Mouse (Mus musculus): ENCODE measurements at regions not wholly inside any gene's neighbourhood (a gene's known extent, or its start where the extent isn't known, plus 50 kb on each side); places are given as distances from the start of the nearest gene placed in this dataset.

DNA sequence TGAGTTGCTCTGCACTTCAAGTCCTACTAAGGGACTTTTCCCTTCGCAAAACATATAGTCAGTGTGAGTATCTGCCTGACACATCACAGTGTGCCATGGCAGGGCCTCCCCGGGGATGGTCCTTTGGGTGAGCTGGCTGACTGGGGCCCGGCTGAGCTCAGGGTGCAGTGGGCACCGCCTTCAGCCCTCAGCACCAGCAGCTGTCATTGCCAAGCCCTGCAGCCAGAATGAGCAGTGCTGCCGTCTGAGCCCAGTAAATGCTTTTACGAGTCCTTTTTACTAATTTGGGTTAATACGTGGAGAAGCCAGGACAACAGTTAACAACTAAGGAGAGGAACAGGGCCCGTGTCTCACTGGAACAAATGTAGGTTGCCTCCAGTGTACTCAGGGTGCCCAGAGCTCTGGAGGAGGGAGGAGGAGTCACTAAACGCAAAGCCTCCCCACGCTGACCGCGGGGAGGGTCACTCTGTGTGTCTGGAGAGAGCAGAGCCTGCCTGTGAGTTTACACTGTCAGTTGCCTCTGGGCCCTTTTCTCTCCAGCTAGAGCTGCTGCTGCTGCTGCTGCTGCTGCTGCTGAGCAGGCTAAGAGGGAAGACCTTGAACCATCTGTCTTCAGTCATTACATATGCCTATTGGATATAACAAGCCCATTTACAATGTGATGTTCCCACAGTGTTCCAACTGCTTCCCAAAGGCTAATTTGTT lies 60.1 kb upstream of the Vps8 start:
- DNase-seq (ENCODE audit: low read depth, low spot score) = no peak

- DNase-seq (ENCODE audit: low read depth, low spot score) = no peak
Measured at GRCm38 (mm10) chr16:21364885-21365284, 58.0 kb upstream of the Vps8 start.

GRCm38 (mm10) chr16:21367449-21367848 lies 55.5 kb upstream of the Vps8 start:
- DNase-seq (ENCODE audit: low read depth, low spot score) = peak; percentile 24

GRCm38 (mm10) chr16:21368821-21369220 lies 54.1 kb upstream of the Vps8 start:
- no peak for DNase-seq (ENCODE audit: low read depth, low spot score)

- no peak for DNase-seq (ENCODE audit: low read depth, low spot score)
Measured at GRCm38 (mm10) chr16:21369569-21370512, 53.1 kb upstream of the Vps8 start.
